Mouse (Mus musculus): ENCODE measurements at regions not wholly inside any gene's neighbourhood (a gene's known extent, or its start where the extent isn't known, plus 50 kb on each side); places are given as distances from the start of the nearest gene placed in this dataset.
A peak's percentile ranks its signal among the peaks of the same experiment; 100 is the strongest.
"Not testable (repeated sequence)": the region's sequence is repeated elsewhere in the genome, so short reads cannot be mapped to it uniquely, and the experiment has no call there.

DNA sequence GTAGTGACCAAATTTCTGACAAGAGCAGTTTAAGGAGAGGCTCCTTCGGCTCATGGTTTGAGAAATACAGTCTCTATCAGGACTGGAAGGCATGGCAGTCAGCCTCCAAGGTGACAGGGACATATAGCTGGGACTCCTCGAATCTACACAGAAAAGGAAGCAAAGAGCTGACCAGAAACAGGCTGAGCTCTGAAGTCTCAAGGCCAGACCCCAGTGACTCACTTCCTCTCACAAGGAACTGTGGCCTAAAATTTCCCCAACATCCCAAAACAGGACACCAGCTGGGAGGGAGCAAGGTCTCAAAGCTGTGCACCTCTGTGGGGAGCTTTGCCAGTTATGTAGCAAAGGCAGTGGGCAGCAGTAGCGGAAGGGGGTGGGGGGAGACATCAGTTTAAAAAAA is 110.7 kb downstream of the Sox4 start:
- peak; percentile 42 to 79 for DNase-seq (ENCODE audit: inconsistent age in 2 of 2, low spot score in 1 of 2)

DNA sequence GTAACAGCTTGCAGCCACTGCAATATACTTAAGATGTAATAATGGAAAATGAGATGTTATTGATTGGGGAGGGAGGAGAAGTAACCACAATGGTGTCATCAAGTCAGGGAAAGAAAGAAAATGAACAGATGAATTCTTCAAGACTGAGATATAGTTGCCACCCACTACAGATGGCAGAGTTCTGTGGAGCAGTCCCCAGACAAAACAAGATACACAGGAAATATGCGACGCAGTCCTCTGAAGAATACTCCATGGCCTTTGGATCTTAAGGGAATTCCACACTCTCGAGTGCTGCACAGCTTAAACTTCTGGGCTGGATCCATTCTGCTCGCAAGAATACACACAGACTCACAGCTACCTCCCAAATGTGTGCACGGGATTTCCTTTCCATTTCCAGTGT is 113.4 kb downstream of the Sox4 start:
- DNase-seq (ENCODE audit: inconsistent age in 2 of 2, low spot score in 1 of 2): no peak

DNA sequence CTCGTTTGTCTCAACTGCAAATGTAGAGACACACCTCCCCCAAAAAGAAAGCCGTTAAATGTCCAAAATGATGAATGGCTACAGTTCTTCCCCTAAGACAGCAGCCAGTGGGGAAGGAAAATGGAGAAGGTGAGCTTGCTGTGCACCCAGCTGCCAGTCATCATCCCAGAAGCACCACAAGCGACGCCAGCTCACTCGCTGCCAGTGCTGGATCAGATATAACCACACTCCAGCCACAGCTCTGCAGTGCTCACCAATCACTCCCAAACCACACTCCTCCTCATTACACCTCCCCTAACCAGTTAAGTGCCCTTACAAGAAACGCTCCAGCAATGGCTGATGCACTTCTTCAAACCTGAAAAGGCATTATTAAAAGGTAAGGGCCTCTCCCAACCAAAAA is 114.4 kb downstream of the Sox4 start:
- DNase-seq (ENCODE audit: inconsistent age in 2 of 2, low spot score in 1 of 2): no peak

DNA sequence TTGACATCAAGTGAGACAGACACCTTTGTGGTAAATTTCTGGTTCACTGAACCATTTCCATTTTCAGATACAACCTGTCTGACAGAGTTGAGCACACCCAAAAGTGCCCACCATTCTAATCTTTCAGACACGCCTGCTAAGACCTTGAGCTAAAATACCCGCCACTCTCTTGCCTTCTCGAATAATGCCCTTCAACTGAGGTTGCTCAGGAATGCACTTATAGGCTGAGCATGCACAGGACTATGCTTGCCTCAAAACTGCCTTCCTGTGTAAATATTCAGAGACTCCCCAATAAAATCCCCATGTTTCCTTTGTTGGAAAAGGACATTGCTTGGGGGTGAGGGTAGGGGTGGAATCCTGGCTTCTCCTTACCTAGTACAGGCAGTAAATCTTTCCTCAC is 115.3 kb downstream of the Sox4 start:
- no peak for DNase-seq (ENCODE audit: inconsistent age in 2 of 2, low spot score in 1 of 2)

DNA sequence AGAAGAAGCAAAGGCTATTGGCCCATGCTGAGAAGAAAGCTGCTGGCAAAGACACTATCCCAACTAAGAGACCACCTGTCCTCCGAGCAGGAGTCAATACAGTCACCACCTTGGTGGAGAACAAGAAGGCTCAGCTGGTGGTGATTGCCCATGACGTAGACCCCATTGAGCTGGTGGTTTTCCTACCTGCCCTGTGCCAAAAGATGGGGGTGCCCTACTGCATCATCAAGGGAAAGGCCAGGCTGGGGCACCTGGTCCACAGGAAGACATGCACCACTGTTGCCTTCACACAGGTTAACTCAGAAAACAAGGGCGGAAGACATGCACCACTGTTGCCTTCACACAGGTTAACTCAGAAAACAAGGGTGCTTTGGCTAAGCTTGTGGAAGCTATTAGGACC is 116.3 kb downstream of the Sox4 start:
- not testable (repeated sequence) for DNase-seq (ENCODE audit: inconsistent age in 2 of 2, low spot score in 1 of 2)

GRCm38 (mm10) chr13:28833700-28834065 is 119.8 kb downstream of the Sox4 start:
- no peak for DNase-seq (ENCODE audit: inconsistent age in 2 of 2, low spot score in 1 of 2)

GRCm38 (mm10) chr13:28832855-28833699 is 120.4 kb downstream of the Sox4 start:
- DNase-seq (ENCODE audit: inconsistent age in 2 of 2, low spot score in 1 of 2): no peak

DNA sequence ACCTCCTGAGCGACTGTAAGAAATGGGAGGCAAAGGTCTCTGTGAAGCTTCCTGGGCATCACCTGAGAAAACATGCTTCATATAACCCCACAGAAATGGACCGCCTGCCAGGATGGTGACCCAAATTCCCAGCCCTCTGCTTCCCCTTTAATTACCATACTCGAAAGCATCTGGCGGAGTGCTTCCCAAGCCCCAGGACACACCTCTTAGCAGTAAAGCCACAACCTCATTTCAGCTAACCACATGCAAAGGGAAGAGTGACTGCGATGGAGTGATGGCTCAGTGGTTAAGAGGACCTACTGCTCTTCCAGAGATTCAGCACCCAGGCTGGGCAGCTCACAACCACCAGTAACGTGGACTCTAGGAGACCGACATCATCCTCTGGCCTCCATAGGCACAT is 127.2 kb downstream of the Sox4 start:
- DNase-seq (ENCODE audit: inconsistent age in 2 of 2, low spot score in 1 of 2): no peak

DNA sequence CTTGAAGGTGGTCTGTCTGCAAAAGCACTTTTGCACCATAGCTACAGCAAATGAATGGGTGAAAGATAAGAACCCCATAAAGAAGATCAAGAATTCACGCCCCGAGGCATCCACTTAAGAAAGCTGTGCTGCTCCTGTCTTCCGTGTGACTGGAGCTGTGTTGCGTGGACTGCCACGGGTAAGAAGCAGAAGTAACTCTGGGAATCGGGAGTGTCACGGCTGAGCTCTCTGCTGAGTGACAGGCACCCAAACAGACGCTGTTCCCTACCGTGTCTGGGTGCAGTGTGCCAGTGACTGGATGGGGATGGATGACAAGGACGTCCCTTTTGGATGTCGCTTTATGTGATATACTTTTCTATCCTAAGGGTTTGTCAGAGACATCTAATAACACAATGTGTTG is 129.5 kb downstream of the Sox4 start:
- DNase-seq (ENCODE audit: inconsistent age in 2 of 2, low spot score in 1 of 2): no peak

DNA sequence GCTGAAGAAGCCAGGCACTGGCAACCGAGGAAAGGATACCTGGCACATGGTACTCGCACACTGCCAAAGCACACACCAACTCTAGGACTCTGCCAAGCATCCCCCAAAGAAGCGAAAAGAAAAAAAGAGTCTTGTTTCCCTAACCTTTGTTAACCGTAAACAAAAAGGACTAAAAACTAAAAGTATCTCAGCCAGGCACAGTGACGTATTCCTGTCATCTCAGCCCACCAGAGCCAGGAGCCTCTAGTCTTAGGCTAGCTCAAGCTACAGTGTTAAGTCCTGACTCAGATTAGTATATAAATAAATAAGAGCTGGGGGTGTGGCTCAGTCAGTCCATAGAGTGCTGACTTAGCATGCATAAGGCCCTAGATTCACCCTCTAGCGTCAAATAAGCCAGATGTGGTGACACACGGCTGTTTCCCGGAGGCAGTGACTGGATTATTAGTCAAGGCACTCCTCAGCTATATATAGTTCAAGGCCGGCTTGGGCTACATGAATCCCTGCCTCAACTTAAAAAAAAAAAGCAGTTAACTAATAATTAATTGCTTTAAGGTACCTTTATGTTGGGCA is 130.1 kb downstream of the Sox4 start:
- no peak for DNase-seq (ENCODE audit: inconsistent age in 2 of 2, low spot score in 1 of 2)

DNA sequence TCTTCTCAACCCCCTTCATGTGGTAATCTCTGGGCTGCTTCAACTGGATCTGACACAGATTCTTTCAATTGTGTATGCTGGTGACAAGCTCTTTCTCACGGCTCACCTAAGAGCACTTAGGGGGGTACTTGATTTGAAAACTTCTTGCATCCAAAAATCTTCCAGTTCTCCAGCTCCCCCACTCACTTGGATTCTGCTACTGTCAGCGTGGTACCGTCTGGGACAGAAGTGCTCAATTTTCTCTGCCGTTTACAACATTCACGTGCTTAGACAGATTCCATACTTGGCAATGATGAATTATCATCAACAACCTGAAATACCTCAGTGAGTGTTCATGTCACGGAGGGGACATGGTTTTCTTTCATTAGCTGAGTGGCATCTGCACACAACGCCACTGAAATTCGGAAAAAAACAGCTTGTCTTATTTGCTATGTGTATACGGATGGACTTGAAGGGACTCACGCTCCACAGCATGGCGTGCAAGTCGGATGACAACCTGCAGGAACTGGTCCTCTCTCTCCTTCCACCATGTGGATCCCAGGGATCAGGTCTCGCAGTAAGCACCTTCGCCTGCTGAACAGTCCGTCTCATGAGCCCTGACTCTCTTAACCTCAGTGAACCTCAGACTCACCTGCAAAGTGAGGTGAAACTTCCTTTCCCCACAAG is 132.5 kb downstream of the Sox4 start:
- no peak for DNase-seq (ENCODE audit: inconsistent age in 2 of 2, low spot score in 1 of 2)

- DNase-seq (ENCODE audit: inconsistent age in 2 of 2, low spot score in 1 of 2): no peak
Observed at GRCm38 (mm10) chr13:28814127-28814526, 139.4 kb downstream of the Sox4 start.

- DNase-seq (ENCODE audit: inconsistent age in 2 of 2, low spot score in 1 of 2): no peak
Observed at GRCm38 (mm10) chr13:28811667-28812575, 141.6 kb downstream of the Sox4 start.

DNA sequence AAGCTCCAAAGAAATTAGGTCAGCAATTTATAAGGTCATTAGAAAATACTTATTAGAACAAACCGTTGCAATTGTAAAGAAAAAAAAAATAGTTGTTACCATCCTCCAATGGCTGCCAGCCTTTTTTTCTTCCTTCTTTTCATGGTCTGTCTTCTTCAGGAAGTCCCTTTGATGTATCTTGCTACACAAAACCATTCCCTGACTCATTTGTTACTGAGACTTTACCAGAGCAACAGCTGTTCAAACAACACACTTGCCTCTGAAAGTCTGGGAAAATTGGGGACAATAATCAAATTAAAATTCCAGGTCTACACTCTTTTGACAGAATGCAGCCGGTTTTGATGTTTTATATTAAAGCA is 142.5 kb downstream of the Sox4 start:
- DNase-seq (ENCODE audit: inconsistent age in 2 of 2, low spot score in 1 of 2): no peak

- no peak for DNase-seq (ENCODE audit: inconsistent age in 2 of 2, low spot score in 1 of 2)
Observed at GRCm38 (mm10) chr13:28810326-28811080, 143.0 kb downstream of the Sox4 start.

GRCm38 (mm10) chr13:28805302-28805701 is 148.2 kb downstream of the Sox4 start:
- DNase-seq (ENCODE audit: inconsistent age in 2 of 2, low spot score in 1 of 2): no peak

- DNase-seq (ENCODE audit: inconsistent age in 2 of 2, low spot score in 1 of 2): no peak
Observed at GRCm38 (mm10) chr13:28801210-28801954, 152.1 kb downstream of the Sox4 start.

GRCm38 (mm10) chr13:28800676-28801075 is 152.8 kb downstream of the Sox4 start:
- no peak for DNase-seq (ENCODE audit: inconsistent age in 2 of 2, low spot score in 1 of 2)

DNA sequence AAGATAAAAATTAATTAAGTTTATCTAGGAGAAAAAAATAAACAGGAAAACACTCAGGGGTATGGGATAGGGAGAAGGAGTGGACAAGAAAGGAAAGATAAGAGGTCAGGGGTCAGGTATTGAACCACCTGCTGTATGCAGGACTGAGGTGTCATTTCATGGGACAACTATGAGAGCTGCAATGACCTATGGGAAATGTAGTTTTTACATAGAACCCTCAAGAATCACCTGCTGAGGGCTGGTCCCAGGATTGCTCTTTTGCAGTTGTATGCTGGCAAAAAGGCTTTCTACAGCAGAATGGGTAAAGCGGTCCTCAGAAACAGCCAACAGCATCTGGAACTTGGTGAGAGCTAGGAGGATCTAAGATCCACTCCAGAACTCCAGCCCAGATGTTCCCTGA is 154.0 kb downstream of the Sox4 start:
- DNase-seq (ENCODE audit: inconsistent age in 2 of 2, low spot score in 1 of 2): no peak
